Mouse (Mus musculus) cortical plate, adult 2 months (tissue): ENCODE data around the gene Gpi1. TPM values are rescaled to one million over a fixed set of nuclear protein-coding genes. Genes with fewer than 3 reads are reported as not detected.
"Not testable (repeated sequence)": the region's sequence is repeated elsewhere in the genome, so short reads cannot be mapped to it uniquely, and the experiment has no call there.

Experiments used
- H3K27ac ChIP-seq: fragments of 200-500 bp; 2 replicates; pipeline ENCODE4 v1.5.1; 2012; ENCODE audit warnings: low read length, control low read depth, inconsistent platforms; ENCODE audit not compliant: insufficient read depth
- H3K4me1 ChIP-seq: fragments of 200-500 bp; 2 replicates; pipeline ENCODE4 v1.6.1; 2011; ENCODE audit warnings: low read length; ENCODE audit not compliant: control insufficient read depth, insufficient read depth
- H3K4me3 ChIP-seq: fragments of 200-500 bp; 2 replicates; pipeline ENCODE4 v1.5.1; 2011; ENCODE audit warnings: mild to moderate bottlenecking, low read length, control low read depth; ENCODE audit not compliant: insufficient read depth
- CTCF ChIP-seq: fragments of 200-500 bp; IDR thresholded peaks from 2 replicates; pipeline ENCODE4 v1.5.1; 2011; ENCODE audit warnings: mild to moderate bottlenecking, control low read depth, low read length; ENCODE audit not compliant: insufficient read depth; ENCODE audit errors: extremely low read depth
- POLR2A ChIP-seq: fragments of 200-500 bp; IDR thresholded peaks from 2 replicates; pipeline ENCODE4 v1.6.1; 2011; ENCODE audit warnings: mild to moderate bottlenecking, low read length, control low read depth; ENCODE audit not compliant: insufficient read depth; ENCODE audit errors: extremely low read depth
- polyA plus RNA-seq: library from polyadenylated mRNA; depleted of rRNA; stranded (reverse); fragments of >200 nt; gene quantifications from 2 replicates; pipeline ENCODE4 v1.2.3, GENCODE M21; 2012

Gene Gpi1
- polyA plus RNA-seq, 1 experiment = 708 TPM

GRCm38 (mm10) chr7:34218496-34218895 lies 11.6 kb downstream of the Gpi1 start:
- no peak overlapping the region for H3K27ac ChIP-seq
- no peak overlapping the region for H3K4me3 ChIP-seq
- H3K4me1 ChIP-seq = no peaks in the 10 kb centered on the region; the same call in 1 of the 2 replicates
- no peak for TF ChIP-seq CTCF
- no peak for TF ChIP-seq POLR2A

DNA sequence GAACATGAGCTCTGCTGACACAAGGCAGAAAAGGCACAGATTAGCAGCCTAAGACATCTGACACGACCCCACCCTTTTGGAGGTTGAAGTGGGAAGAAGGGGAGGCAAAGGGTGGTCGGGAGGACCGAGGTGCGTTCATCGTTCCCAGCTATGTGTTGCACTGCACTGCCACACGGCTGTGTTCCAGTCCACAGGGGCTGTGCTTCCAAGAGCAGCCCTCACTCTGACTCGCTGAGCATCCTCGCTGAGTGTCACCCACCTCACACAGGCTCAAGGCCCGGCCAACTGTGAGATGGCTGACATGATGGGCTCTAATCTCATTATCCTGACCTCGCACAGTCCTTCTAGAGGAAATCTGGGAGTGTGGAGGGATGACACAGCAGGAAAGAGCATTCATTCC lies 13.7 kb downstream of the Gpi1 start:
- TF ChIP-seq CTCF (no peak), POLR2A (no peak)
- Histone ChIP-seq H3K4me1 (no peaks in the 10 kb centered on the region; the same call in 1 of the 2 replicates), H3K27ac (no peak overlapping the region), H3K4me3 (no peak overlapping the region)

DNA sequence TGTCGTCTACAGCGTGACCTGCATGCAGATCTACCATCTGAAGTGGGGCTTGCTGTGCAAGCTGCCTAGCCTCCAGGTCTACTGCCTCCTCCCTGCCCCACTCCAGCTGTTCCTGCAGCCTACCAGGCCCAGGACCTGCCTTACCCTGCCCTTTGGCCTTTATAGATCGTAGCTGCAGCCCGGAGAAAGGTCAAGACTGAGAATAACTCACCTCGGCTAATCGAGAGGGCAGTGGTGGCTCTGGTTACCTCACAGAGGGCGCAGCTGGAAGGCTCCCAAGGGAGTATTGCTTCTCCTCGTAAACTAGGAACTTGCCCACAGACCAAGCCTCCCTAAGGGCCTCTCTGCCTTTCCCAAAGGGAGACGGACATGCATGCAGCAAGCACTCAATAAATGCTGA lies 14.7 kb downstream of the Gpi1 start:
- TF ChIP-seq CTCF (no peak), POLR2A (no peak)
- Histone ChIP-seq H3K4me3 (no peak overlapping the region), H3K4me1 (no peaks in the 10 kb centered on the region; the same call in 1 of the 2 replicates), H3K27ac (no peak overlapping the region)

DNA sequence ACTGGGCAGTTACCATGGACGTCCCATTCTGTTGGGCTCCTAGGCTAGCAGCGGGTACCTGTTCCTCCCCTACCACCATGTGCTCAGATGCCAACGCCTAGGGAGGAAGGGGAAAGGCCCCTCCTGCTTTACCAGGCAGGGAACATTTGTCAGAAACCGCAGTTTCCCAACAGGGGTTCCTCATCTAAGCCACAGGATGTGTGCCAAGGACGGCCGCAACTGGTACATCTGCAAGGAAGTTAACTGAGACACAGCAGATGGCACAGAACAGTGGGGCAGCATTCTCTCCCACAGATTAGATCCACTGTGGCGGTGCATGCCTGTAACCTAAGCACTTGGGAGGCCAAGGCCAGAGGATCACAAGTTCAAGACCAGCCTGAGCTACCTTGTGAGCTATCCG lies 15.5 kb downstream of the Gpi1 start:
- TF ChIP-seq POLR2A = no peak
- no peak for TF ChIP-seq CTCF
- Histone ChIP-seq H3K4me1 (no peaks in the 10 kb centered on the region; the same call in 1 of the 2 replicates), H3K4me3 (no peak overlapping the region), H3K27ac (no peak overlapping the region)

DNA sequence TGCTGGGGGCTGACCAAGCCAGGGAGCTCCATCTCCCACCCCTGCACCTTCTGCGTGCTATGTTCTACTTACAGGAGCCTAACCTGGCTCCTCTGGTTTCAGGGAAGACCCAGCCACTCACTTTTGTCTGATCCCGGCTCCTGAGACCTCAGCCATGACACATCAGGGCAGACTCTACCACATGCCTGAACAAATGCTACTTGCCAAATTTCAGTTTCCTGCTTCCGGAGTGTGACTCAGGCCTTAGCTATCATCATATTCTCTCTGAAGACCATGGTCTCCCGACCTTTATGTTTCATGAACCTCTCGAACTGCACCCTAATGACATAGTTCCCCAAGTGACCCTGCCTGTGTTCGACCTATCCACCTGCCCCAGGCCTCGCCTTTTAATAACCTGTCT lies 16.9 kb downstream of the Gpi1 start:
- Histone ChIP-seq H3K4me3 (no peak overlapping the region), H3K4me1 (no peaks in the 10 kb centered on the region; the same call in 1 of the 2 replicates), H3K27ac (no peak overlapping the region)
- TF ChIP-seq POLR2A = no peak
- no peak for TF ChIP-seq CTCF

GRCm38 (mm10) chr7:34208027-34208745 lies 21.9 kb downstream of the Gpi1 start:
- TF ChIP-seq CTCF = peak; percentile 22; the same call in 1 of the 2 replicates
- no peak for TF ChIP-seq POLR2A
- Histone ChIP-seq H3K4me1 (no peaks in the 10 kb centered on the region), H3K27ac (no peak overlapping the region), H3K4me3 (no peak overlapping the region)

GRCm38 (mm10) chr7:34206331-34206730 lies 23.8 kb downstream of the Gpi1 start:
- TF ChIP-seq POLR2A (no peak), CTCF (no peak)
- H3K4me1 ChIP-seq = no peaks in the 10 kb centered on the region
- no peak overlapping the region for H3K27ac ChIP-seq
- H3K4me3 ChIP-seq = no peak overlapping the region

GRCm38 (mm10) chr7:34202147-34202546 lies 28.0 kb downstream of the Gpi1 start:
- not testable (repeated sequence) for H3K4me3 ChIP-seq, H3K27ac ChIP-seq, H3K4me1 ChIP-seq

- TF ChIP-seq CTCF (no peak), POLR2A (no peak)
- Histone ChIP-seq H3K27ac (no peak overlapping the region), H3K4me3 (no peak overlapping the region), H3K4me1 (no peaks in the 10 kb centered on the region)
Observed at GRCm38 (mm10) chr7:34200829-34201228, 29.3 kb downstream of the Gpi1 start.

DNA sequence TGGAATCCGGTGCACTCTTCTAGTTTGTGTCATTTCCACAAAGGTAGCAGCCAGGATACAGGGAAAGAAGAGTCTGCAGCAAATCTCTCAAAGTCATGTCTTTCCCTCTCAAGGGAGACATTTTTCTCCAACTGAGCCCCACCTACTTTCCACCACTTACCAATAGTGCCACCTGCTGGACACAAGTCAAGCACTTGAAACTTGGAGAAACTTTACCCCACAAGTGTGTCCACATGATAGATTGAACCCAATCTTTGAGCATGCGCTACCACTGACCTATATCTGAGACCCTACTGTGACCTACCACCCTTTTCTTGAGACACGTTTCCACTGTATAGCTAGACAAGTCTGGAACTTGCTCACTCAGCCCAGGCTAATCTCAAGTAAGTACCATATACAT lies 31.8 kb downstream of the Gpi1 start:
- H3K4me3 ChIP-seq = no peak overlapping the region
- TF ChIP-seq POLR2A (no peak), CTCF (peak; percentile 23; the same call in 1 of the 2 replicates)
- H3K4me1 ChIP-seq = no peaks in the 10 kb centered on the region
- H3K27ac ChIP-seq = no peak overlapping the region
